Mouse (Mus musculus): ENCODE measurements around the gene Luzp2.

The Luzp2 gene

DNA sequence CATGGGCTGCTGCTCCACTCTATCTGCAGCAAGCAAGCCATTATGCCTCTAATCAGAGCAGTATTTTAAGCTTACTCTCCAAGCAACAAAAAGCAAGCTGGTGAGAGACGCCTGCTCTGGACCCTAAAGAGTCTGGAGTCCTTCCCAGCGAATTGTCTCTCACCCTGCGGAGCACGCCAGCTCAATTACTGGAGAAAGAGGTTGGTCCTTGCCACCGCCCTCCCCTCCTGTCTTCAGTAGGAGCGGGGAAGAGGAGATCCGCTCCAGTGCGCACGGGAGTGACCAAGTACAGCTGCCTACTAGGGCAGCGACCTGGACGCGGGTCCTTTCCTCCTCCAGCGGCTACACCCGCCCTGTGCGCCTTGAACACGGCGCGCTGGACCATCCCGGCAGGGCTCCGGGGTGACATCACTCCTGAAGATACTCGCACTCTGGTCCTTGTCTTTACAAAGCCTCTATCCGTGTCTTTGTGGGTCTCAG lies at the start of gene Luzp2:
Gene Luzp2 (plus strand): TSS at position 127 of the 480 bp plus-strand sequence.
- DNase-seq (ENCODE audit: low read depth, low spot score) = peak; percentile 46

DNA sequence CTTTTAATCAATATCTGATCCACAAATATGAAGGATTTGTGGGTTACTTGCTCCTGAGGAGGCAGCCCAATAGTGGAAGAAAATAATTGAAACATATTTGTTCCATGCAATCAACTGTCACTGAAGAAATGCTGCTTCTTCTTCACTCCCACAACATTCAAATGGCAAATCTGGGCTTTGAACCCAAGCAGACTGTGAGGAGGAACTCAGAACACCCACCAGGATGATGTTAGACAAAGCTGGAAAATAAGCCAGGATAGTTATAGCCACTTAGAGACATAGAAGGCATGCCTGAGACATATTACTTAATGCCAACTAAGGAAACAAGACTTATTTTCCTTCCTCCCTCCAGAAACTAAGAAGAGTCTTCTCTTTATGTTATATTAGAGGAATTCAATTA lies 47.8 kb upstream of the Luzp2 start:
- no peak for DNase-seq (ENCODE audit: low read depth, low spot score)

DNA sequence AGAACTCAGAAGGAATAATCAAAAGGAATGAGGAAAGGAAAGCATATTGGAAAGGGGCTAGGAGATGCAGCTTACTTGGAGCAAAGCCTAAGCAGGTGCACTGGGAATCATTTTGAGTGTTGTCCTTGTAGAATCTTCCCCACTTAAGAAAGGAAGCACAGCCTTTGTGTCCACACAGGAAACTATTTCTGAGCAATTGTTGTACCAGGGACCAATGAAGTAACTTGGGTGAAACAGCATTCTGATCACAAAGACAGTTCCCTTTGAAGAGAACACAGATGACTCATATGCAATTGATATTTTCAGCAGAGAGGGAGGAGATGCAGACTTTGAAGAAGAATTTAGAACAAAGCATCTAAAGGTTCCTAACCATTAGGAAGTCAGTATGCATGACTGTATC lies 16.7 kb upstream of the Luzp2 start:
- no peak for DNase-seq (ENCODE audit: low read depth, low spot score)

DNA sequence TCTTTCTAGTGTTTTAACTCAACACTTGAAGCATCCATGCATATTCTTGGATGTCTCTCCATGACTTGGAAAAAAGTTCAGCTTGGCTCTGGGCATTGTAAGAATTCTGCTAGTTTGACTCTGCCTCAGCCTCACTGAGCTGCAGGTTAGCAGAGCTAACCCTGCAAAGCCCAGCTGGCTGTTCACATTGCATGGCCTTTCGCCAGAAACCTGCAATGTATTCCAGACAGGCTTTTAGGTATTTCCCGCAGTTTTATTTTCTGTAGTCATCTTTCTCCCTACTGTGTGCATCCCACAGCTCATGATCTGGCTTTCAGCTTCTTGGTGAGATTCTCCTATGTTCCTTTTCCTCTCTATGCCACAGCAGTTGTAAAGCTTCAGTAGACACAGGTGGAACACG lies 6.5 kb upstream of the Luzp2 start:
- DNase-seq (ENCODE audit: low read depth, low spot score) = no peak

DNA sequence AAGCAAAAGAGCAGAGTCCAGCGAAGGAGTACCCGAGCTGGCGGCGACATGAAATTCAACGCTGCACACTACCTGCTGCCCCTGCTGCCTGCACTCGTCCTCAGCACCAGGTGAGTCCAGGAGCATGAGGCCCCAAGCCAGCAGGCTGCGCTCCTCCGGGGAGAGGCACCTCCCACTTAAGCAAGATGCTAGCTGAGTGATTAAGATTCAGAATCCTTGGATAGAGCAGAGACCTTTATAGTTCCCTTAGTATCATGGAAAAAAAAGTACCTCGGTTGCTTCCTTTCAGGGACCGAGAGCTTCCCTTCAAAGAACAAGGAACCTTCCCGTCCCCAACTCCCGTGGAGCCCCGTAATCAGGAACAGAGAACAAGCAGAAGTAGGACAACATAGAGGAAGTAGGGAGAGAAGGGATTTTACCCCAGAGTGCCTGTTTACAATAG lies 634 bp downstream of the Luzp2 start:
- DNase-seq (ENCODE audit: low read depth, low spot score) = no peak

DNA sequence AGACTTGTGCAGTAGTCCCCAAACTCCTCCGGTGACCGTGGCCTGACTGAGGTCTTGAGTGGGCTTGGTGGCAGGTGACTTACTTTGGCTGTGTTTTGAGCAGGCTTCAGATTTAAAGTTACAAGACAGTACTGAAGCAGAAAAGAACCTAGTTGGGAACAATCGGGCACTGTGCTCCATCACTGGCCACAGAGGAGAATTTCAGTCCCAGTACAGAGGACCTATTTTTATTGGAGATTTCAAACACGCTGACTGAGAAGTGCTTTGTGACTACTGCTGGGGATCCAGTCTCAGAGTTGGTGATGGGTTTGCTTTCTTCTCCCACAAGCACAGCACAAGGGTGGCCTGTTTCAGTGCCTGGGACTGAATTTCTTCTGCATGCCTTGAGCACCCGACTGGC lies 1.1 kb downstream of the Luzp2 start:
- no peak for DNase-seq (ENCODE audit: low read depth, low spot score)

DNA sequence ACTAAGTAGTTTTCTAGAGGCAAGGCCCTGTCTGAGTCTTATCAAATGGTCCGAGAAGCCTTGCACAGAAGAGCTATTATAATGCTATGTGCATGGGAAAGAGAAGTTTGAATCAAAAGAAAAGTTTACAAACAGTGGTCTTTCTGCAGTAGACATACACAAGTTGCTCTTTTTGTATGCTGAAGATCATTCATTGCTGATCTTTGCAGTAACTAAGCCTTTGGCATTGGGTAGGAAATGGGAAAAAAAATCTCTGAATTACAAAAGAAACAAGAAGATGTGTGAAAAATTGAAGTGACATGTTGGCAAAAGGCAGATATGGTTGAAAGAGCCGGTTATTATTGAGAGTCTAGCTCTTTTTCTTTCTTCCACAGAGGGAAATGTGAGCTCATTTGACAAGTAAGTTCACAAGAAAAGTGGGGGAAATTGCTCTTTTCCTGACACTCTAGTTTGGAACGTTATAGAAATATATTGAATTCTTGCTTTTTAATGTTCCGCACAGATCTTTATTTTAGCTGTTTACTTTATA lies 7.6 kb downstream of the Luzp2 start:
- no peak for DNase-seq (ENCODE audit: low read depth, low spot score)

DNA sequence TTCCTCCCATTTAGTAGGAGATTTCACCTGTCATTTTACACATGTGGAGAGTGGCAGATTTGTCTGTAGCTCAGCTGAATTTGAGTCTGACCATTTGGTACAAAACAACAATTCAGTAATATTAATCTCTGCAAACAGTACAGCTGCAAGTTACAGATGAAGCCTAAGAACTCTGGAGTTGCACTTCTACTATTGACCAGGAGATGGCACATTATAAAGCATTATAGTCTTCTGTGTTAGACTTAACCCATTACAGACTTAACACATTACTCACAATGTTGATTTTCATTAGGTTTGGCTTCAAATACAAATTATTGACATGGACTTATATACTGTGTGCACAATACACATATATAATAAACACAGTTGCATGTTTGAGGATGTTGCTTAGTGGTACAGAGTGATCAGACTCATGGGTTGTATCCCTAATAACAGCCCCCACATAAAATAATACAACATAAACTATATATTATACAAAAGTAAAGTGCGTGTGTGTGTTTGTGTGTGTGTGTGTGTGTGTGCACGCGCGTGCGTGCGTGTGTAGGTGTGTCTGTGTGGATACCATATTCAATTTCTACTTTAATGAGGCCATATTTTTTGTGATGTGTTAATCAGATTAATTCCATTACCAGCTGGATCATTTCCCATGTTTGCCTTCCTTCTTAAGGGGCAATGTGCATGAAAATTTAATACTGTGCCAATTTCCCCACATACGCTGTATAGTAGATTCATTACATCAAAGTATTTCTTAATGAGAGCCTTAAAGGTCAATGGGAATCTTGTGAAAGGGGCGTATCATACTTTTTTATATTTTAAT lies 10.8 kb downstream of the Luzp2 start:
- DNase-seq (ENCODE audit: low read depth, low spot score) = no peak

DNA sequence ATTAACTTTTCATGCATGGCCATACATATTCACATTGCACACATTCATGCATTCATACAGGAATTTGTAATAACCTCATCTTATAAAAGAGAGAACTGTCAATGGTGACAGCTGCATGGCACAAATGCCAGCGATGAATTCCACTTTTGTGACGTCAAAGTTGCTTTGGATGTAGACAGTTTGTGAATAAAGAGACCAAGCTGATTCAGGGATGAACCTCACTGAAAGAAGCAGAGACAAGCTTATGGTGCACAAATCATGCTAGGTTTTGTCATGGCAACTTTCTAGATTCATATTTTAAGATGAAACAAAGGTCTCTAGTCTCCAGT lies 11.4 kb downstream of the Luzp2 start:
- DNase-seq (ENCODE audit: low read depth, low spot score) = no peak

DNA sequence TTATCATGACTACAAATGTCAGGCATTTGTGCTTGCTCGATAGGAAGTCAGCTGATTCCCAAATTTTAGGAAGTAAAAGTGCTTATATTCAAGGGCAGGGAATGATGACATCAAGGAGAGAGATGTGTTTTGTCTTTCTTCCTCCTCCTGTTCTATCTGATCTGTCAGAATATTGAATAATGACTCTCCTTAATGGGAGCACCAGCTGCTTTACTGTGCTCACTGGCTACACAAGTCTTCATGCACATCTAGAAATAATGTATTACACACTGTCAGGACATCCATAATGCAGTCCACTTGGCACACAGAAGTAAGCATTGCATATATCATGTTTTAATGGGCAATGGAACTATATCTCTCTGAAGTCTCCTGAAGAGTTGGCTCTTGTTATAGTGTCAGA lies 17.6 kb downstream of the Luzp2 start:
- no peak for DNase-seq (ENCODE audit: low read depth, low spot score)

DNA sequence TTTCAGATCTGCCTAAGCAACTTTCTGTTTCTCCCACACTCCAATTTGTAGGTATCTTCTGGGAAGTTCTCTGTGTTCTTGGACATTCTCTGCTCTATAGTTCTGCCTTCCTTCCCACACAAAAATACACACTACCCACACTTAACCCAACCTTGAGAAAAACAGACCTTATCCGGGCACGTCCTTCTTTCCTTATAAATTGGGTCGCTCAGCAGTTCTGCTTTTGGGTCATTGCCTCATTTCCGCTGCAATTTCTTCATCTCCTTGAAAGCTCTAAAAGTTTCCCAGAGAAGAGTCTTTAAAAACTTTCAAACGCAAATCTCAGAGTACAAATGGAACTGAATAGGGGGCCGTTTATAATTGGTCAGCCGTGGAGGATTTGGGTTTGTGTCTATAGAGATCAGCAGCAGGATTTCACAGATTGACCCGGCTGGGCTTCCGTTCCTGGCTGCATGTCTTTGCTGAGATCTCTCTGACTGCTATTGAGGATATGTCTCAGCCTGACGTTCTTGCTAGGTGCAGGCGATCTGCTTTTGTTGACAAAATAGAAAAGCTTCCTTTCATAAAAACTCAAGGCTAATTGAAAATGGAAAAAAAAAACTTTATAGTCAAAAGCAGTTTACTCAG lies 26.0 kb downstream of the Luzp2 start:
- DNase-seq (ENCODE audit: low read depth, low spot score) = no peak

DNA sequence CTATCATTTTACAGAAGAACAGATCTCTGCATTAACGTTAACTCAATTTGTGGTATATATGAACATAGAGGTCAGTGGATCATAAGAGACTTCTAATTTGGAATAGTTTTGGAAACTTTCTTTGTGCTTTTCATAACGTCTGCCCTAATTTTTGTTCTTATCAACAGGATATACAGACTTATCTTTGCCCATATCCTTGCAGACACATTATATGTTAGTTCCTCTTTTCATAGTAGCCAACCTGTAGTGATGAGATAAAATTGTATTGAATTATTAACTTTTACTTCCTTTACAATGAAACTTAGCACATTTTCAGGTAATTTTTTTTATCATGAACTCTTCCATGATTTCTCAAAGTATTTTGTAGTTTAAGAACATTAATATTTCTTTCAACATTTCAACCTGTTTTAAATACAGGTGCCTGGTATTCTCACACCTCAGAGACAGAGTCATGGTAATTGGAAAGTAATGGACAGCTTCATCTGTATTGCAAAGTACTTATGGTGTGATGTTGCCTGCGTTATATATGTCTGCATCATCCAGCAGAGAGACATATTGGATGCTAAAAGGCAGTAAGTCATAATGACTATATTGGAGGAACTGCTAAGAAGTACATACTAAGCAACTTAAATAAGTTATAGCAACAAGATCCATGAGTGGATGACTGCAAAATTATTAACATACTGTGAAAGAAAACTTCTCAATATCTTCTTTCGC lies 43.8 kb downstream of the Luzp2 start:
- DNase-seq (ENCODE audit: low read depth, low spot score) = no peak

DNA sequence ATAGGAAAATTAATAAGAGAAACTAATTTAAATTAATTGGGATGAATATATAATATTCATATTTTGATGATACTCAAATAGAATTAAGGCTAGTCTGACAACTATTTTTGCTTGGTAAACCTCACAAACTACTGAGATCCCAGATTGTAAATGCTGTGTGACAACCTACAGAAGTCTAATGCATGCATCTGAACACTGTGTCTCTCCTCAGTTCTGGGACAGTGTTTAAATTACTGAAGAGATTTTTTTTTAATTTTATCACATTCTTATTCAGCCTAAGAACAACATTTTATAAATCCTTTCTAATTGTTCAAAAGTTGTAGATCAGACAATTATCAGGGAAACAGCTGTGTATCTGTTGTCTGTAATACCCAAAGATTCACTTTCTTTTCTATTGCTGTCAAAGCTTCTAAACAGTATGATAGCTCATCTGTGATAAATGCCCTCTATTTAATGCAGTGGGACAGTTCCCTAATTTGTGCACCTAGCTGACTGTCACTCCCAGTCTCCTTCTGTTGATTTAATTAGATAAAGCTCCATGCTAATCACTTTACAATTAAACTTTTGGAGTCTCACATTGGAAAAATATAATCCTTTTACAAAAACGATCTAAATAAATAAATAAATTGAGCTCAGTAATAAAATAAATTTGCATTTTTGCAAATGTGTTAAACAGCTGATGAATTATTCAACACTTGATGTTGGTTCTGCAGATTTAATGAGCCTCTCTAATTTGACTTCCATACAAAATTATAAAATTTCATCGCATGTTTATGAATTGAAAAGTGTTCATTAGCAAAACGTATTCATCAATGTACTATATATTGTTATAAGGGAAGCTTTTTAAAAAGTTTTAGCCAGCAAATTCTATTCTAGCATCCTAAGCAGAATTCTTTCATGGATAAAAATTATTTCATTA lies 58.7 kb downstream of the Luzp2 start:
- DNase-seq (ENCODE audit: low read depth, low spot score) = no peak

DNA sequence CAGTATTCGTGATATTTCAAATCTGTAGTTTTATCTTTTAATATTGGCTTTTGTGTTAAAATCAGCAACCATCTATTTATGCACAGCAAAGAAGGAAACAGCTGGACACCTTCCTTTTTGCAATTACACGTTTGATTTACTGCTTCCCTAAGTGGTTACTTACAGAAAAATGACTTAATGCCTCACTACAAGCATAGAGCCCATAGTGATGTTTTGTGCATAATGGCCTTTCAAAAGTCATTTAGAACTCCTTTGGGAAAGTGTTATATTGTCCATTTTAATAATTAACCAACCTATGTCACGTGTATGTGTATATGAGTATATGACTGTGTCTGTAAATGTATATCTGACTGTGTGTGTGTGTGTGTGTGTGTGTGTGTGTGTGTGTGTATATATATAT lies 63.3 kb downstream of the Luzp2 start:
- no peak for DNase-seq (ENCODE audit: low read depth, low spot score)

DNA sequence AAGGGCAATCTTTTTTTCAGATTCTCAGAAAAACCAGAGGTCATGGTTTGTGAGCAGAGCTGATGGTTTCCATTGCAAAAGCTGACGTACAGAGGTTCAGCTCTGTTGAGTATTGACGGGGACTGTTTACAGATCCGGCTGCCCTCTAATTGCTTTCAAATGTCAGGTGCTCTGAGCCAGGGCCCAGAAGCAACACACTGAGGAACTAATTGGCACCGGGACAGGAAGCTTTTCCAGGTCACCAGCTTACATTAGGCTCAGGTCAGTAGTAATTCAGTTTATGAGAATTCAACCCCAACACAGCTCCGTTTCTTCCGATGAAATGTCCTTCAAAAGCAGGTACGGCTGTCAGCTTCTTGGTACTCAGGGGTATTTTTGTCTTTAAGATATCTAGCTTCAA lies 74.7 kb downstream of the Luzp2 start:
- DNase-seq (ENCODE audit: low read depth, low spot score) = no peak

DNA sequence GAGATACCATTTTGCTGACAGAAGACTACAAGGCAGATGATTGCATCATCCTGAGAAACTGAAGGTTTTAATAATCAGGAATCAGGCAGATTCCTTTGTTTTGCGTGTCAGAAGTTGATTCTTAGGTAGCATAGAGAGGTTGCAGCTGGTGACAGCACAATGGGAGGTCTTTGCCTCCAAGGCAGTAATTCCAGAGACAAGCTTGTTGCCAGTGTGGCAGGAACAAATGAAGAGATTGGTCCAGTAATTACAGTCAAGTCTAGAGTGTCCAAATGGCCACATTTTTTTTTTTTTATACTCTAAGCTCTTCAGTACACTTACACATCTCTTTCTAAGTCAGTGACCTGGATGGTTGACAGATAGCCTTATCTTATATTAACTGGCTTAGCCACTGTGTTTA lies 78.7 kb downstream of the Luzp2 start:
- no peak for DNase-seq (ENCODE audit: low read depth, low spot score)

DNA sequence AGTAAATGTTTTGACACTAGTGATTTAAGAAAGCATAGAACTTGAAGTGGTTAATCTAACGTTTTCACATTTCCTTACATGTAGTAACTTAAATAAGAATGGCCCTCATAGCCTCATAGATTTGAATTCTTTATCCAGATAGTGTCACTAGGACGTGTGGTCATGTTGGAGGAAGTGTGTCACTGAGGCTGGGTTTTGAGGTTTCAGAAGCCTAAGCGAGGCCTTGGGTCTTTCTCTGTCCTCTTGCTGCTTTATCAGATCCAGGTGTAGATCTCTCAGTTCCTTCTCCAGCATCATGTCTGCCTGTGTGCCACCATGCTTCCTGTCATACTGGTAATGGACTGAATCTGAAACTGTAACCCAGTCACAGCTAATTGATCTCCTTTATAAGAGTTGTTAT lies 86.7 kb downstream of the Luzp2 start:
- no peak for DNase-seq (ENCODE audit: low read depth, low spot score)

DNA sequence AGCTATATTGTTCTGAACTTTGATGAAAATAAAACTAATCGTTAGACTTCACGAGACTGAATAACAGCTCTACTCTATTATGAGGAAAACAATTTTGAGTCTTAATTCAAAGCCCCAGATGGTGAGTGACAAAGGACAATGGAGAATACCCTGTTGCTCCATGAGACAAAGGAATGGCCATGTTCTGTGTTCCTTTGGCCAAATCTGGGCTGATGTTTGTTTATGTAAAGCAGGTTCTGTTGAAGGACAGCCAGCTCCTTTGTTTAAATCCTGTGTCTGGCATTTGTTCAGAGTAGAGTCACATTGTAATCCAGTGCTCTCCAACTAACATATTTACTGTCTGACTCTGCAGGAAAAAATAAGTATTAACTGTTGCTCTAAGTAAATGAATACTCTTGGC lies 121.5 kb downstream of the Luzp2 start:
- DNase-seq (ENCODE audit: low read depth, low spot score) = no peak

DNA sequence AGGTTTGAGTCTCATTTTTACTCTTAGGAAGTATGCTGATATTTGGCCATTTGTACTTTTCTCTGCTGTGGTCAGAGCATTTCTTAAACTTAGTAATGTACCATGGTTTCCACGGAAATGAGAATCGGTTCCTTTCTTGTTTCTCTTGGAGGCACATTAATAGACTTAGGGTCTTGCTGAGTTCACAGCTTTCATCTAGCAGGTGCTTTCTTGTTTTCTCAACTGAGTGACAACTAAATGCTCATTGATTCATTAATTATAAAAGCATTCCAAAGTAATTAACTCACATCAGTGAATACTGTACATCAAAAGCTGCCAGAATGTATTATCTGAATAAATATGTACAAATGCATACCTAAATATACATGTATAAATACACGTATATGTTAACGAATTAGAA lies 127.4 kb downstream of the Luzp2 start:
- no peak for DNase-seq (ENCODE audit: low read depth, low spot score)

DNA sequence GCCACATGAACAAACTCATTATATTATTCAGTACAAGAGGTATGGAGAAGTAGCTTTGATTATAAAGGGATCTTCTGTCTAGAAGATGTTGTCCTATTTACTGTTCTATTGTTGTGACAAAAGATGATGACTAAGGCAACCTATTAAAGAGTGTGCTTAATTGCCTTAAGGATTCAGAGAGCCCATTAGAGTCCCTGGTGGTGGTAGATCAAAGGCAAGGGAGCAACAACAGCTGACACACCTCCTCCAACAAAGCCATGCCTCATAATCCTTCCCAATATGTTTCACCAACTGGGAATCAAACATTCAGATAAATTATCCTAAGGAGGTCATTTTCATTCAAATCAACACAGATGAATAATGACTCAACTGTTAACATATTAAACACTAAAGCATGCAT lies 142.1 kb downstream of the Luzp2 start:
- DNase-seq (ENCODE audit: low read depth, low spot score) = no peak

DNA sequence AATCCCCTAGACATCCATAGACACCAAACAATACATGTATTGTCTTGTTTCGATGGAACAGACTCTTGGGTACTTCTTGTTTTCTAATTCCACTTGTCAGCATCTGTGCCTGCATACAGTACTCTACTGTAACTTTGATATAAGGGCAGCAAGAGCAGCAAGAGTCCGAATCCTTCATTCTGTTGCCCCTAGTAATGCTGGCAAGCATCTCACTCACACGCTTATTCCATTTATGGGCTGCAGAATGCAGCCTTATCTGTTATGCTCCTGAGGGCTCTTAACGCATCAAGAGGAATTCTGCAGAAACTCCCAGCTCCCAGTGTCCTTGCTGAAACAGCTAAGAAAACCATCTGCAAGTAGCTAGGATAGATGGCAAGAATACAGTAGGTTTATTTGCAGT lies 145.3 kb downstream of the Luzp2 start:
- DNase-seq (ENCODE audit: low read depth, low spot score) = no peak

Data from mesoderm, embryonic 11.5 days (tissue).